Mouse (Mus musculus): ENCODE results near the gene Iqcn. TPM values are rescaled to one million over a fixed set of nuclear protein-coding genes. Genes with fewer than 3 reads are reported as not detected.

Iqcn gene
- polyA plus RNA-seq, 1 experiment from 2014 or later, result 0.04 TPM

- WGBS, result 5% methylated on average over 3 of the region's 3 CpGs
- H3K36me3 ChIP-seq, result no peaks in the 10 kb centered on the region
- H3K4me1 ChIP-seq, result peaks cover 3% of the 10 kb centered on the region; the same call in 1 of the 2 replicates
- H3K4me3 ChIP-seq, result no peak overlapping the region
- no peak for ATAC-seq (ENCODE audit: insufficient number of reproducible peaks, low FRiP score, low TSS enrichment, low read depth)
- H3K9ac ChIP-seq, result no peak overlapping the region
- H3K27me3 ChIP-seq, result 0 out of 2 replicates have a peak, but pooled peaks cover 8% of the 10 kb centered on the region
- no peaks in the 10 kb centered on the region for H3K9me3 ChIP-seq
- no peak overlapping the region for H3K4me2 ChIP-seq
- H3K27ac ChIP-seq, result no peak overlapping the region
Measured at GRCm38 (mm10) chr8:70720739-70721138, 17.5 kb downstream of the Iqcn start.

DNA sequence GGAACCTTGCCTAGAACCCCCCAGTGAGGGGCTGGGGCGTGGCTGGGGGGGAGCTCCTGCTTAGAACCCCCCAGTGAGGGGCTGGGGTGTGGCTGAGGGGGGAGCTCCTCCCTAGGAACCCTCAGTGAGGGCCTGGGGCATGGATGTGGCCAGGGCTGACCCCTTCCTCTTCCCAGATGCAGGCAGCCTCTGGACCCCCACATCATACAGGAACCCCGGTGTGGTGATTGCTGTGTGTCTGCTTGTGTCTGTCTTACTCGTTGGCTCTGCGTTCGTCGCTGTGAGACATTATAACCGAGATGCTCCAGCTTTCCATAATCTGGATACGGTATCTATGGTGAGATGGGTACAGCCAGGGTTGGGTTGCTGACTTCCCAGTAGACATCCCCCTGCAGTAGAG is 18.3 kb downstream of the Iqcn start:
- H3K9ac ChIP-seq, result no peak overlapping the region
- no peak overlapping the region for H3K27ac ChIP-seq
- H3K9me3 ChIP-seq, result no peaks in the 10 kb centered on the region
- no peak for ATAC-seq (ENCODE audit: insufficient number of reproducible peaks, low FRiP score, low TSS enrichment, low read depth)
- H3K4me3 ChIP-seq, result no peak overlapping the region
- peaks cover 3% of the 10 kb centered on the region; the same call in 1 of the 2 replicates for H3K4me1 ChIP-seq
- no peak overlapping the region for H3K4me2 ChIP-seq
- H3K27me3 ChIP-seq, result peaks cover 15% of the 10 kb centered on the region
- H3K36me3 ChIP-seq, result no peaks in the 10 kb centered on the region
- WGBS, result 78% methylated on average over 8 of the region's 8 CpGs

DNA sequence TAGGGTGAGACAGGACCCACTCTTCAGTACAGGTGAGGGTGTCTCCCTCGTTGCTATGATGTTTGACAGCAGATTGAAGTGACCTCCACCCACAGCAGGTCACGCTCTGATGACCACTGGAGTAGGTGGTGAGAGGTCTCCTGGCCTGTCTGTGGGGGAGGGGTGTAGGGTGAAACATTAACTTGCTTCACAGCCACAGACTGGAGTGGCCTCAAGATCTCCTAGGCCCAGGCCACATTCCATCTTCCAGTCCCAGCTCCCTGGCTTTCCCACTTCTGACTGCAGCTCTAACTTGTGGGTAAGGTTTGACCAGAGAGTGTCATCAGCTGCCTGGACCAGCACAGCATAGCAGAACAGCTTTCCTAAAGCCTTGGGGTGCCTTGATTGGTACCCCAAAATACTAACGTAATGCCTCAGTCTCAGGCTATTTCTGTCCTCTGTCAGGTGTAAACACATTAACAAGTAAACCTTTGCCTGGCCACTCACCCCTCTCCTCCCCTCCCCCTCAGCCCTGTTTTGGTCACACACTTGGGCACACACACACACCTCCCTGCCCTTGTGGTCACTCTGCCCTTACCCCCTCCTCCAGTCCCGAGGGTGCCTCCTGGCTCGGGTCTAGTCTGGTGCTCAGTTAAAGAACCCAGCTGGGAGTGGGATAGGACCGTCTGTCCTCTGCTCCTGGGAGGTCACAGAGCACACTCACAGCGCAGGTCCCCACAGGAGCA is 20.4 kb downstream of the Iqcn start, which contains the start of gene Pde4c:
Gene Pde4c, plus strand, starts transcription at position 235 of the 725 bp plus-strand sequence.
- Histone ChIP-seq H3K27me3 (peaks cover 27% of the 10 kb centered on the region), H3K9me3 (no peaks in the 10 kb centered on the region), H3K4me1 (no peaks in the 10 kb centered on the region), H3K27ac (no peak within 1 kb of the TSS), H3K4me3 (no peak within 1 kb of the TSS), H3K36me3 (no peaks in the 10 kb centered on the region), H3K4me2 (no peak within 1 kb of the TSS), H3K9ac (no peak within 1 kb of the TSS)
- WGBS, result 62% methylated on average over 7 of the region's 7 CpGs
- no peak for ATAC-seq (ENCODE audit: insufficient number of reproducible peaks, low FRiP score, low TSS enrichment, low read depth)

GRCm38 (mm10) chr8:70724216-70724615 is 21.0 kb downstream of the Iqcn start:
- Histone ChIP-seq H3K4me2 (no peak overlapping the region), H3K4me3 (no peak overlapping the region), H3K9ac (no peak overlapping the region), H3K9me3 (no peaks in the 10 kb centered on the region), H3K27me3 (peaks cover 33% of the 10 kb centered on the region), H3K27ac (no peak overlapping the region), H3K36me3 (no peaks in the 10 kb centered on the region), H3K4me1 (no peaks in the 10 kb centered on the region)
- ATAC-seq (ENCODE audit: insufficient number of reproducible peaks, low FRiP score, low TSS enrichment, low read depth), result no peak
- 78% methylated on average over 12 of the region's 12 CpGs for WGBS

DNA sequence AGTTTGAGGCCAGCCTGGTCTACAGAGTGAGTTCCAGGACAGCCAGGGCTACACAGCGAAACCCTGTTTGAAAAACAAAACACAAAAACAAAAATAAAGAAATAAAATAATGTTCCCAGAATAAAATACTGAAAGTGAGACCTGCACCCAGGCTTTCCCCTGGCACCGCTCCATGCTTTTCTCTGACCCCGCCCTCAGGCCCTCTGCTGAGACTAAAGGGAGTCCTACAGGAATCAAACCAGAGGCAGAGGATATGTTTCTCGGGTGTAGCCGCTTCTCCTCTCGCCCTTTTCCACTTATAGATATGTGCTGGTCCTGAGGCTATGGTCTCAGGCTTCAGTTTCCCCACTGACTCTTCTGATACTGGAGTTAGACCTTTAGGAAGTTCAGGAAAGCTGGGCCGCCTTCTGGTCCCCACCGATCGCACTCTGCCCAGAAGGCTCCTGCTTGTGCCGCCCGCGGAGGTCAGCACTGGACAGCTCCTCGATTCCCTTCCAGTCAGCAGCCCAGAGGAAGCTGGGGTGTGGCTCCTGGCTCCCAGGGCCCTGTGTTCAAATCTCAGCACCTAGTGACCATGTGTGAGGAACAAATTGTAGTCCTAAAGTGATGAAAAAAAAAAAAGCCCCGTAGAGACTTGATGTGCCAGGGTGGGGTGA is 22.7 kb downstream of the Iqcn start:
- ATAC-seq (ENCODE audit: insufficient number of reproducible peaks, low FRiP score, low TSS enrichment, low read depth), result no peak
- WGBS, result 25% methylated on average over 14 of the region's 14 CpGs
- no peaks in the 10 kb centered on the region for H3K36me3 ChIP-seq
- no peak overlapping the region for H3K27ac ChIP-seq
- H3K4me1 ChIP-seq, result peaks cover 7% of the 10 kb centered on the region
- H3K9me3 ChIP-seq, result no peaks in the 10 kb centered on the region
- H3K4me2 ChIP-seq, result no peak overlapping the region
- peaks cover 49% of the 10 kb centered on the region for H3K27me3 ChIP-seq
- H3K4me3 ChIP-seq, result no peak overlapping the region
- no peak overlapping the region for H3K9ac ChIP-seq

DNA sequence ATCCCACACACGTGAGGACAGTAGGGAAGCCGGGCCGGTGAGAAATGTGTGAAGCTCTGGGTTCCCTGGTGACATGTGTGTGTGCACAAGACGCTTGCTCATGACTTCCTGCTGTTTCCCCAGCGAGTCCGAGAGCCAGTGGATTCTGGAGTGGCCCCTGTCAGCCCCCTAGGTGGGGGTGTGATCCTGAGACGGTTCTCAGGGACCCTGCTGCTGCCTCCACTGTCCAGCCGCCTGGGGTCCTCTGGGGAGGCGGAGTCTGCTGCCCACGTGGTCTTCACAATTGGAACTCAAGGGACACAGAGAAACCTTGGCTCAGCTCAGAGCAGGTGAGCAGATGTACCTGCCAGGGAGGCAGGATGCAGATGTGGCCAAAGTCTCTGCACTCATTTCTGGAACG is 23.5 kb downstream of the Iqcn start:
- H3K27me3 ChIP-seq, result peaks cover 57% of the 10 kb centered on the region
- WGBS, result 45% methylated on average over 11 of the region's 11 CpGs
- ATAC-seq (ENCODE audit: insufficient number of reproducible peaks, low FRiP score, low TSS enrichment, low read depth), result no peak

GRCm38 (mm10) chr8:70729808-70730475 is 26.7 kb downstream of the Iqcn start:
- WGBS, result 4% methylated on average over 34 of the region's 34 CpGs
- Histone ChIP-seq H3K4me2 (peak overlapping the region; percentile 47), H3K27ac (no peak overlapping the region), H3K9me3 (no peaks in the 10 kb centered on the region), H3K9ac (peak overlapping the region; percentile 21; the same call in 1 of the 2 replicates), H3K27me3 (peaks cover 71% of the 10 kb centered on the region), H3K36me3 (no peaks in the 10 kb centered on the region), H3K4me1 (peaks cover 7% of the 10 kb centered on the region), H3K4me3 (peak overlapping the region; percentile 24)
- no peak for ATAC-seq (ENCODE audit: insufficient number of reproducible peaks, low FRiP score, low TSS enrichment, low read depth)

More for the DNA sequence above, 23.5 kb downstream of the Iqcn start:
- H3K4me2 ChIP-seq, result no peak overlapping the region
- H3K9me3 ChIP-seq, result no peaks in the 10 kb centered on the region
- H3K27ac ChIP-seq, result no peak overlapping the region
- H3K4me1 ChIP-seq, result peaks cover 7% of the 10 kb centered on the region
- H3K36me3 ChIP-seq, result no peaks in the 10 kb centered on the region
- H3K4me3 ChIP-seq, result no peak overlapping the region
- no peak overlapping the region for H3K9ac ChIP-seq

- no peak overlapping the region for H3K27ac ChIP-seq
- H3K27me3 ChIP-seq, result peaks cover 68% of the 10 kb centered on the region
- no peaks in the 10 kb centered on the region for H3K36me3 ChIP-seq
- H3K4me3 ChIP-seq, result no peak overlapping the region
- no peak for ATAC-seq (ENCODE audit: insufficient number of reproducible peaks, low FRiP score, low TSS enrichment, low read depth)
- no peaks in the 10 kb centered on the region for H3K9me3 ChIP-seq
- no peak overlapping the region for H3K9ac ChIP-seq
- H3K4me1 ChIP-seq, result peaks cover 7% of the 10 kb centered on the region
- WGBS, result 86% methylated on average over 4 of the region's 4 CpGs
- H3K4me2 ChIP-seq, result no peak overlapping the region
Measured at GRCm38 (mm10) chr8:70730956-70731355, 27.7 kb downstream of the Iqcn start.

- Histone ChIP-seq H3K4me2 (no peak overlapping the region), H3K9me3 (no peaks in the 10 kb centered on the region), H3K27me3 (peaks cover 43% of the 10 kb centered on the region), H3K4me3 (no peak overlapping the region), H3K4me1 (no peaks in the 10 kb centered on the region), H3K36me3 (no peaks in the 10 kb centered on the region), H3K9ac (no peak overlapping the region), H3K27ac (no peak overlapping the region)
- no peak for ATAC-seq (ENCODE audit: insufficient number of reproducible peaks, low FRiP score, low TSS enrichment, low read depth)
- 66% methylated on average over 5 of the region's 5 CpGs for WGBS
Measured at GRCm38 (mm10) chr8:70737705-70738104, 34.4 kb downstream of the Iqcn start.

DNA sequence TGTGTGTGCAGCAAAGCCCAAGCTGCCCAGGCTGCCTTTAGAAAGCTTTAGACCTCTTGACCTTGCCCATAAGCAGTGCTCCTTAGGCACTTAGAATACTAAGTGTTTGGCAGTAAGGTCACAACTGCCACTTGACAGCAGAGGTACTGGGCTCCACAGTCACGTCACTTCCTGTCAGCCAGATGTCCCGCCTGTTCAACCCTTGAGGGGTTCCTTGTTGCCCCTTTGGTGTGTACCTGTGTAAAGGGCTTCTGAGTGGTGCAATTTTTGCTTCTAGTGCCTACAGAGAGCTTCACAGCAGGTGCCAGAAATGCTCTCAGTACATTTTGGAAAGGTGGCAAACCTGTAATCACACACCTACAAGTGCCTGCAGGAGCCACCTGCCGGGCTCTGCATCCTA is 35.0 kb downstream of the Iqcn start:
- peaks cover 45% of the 10 kb centered on the region for H3K27me3 ChIP-seq

DNA sequence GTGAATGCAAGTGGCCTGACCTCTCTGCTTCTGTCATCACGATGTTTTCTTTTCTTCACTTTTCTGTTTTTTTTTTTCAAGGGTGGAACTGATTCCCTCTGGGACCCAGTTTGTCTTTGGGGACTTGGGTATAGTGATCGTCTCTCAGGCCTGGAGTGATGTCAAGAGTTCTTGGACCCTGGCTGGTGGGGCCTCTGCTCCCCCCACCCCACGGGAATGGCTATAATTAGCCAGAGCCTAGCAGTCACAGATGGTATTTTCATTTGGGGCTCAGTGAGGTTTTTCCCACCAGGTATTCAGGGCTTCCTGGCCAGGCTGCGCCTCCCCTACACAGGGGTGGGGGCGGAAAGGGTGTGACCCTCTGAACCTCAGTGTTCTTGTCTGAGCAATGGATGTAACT is 38.4 kb downstream of the Iqcn start:
- H3K4me3 ChIP-seq, result no peak overlapping the region
- WGBS, result 52% methylated on average over 5 of the region's 5 CpGs
- no peak overlapping the region for H3K9ac ChIP-seq
- H3K27ac ChIP-seq, result no peak overlapping the region
- peaks cover 16% of the 10 kb centered on the region for H3K4me1 ChIP-seq
- H3K9me3 ChIP-seq, result no peaks in the 10 kb centered on the region
- ATAC-seq (ENCODE audit: insufficient number of reproducible peaks, low FRiP score, low TSS enrichment, low read depth), result no peak
- peaks cover 78% of the 10 kb centered on the region for H3K27me3 ChIP-seq
- no peaks in the 10 kb centered on the region for H3K36me3 ChIP-seq
- H3K4me2 ChIP-seq, result no peak overlapping the region

More for the DNA sequence above, 35.0 kb downstream of the Iqcn start:
- Histone ChIP-seq H3K4me1 (peaks cover 4% of the 10 kb centered on the region), H3K4me3 (no peak overlapping the region), H3K36me3 (no peaks in the 10 kb centered on the region), H3K27ac (no peak overlapping the region), H3K9ac (no peak overlapping the region), H3K9me3 (no peaks in the 10 kb centered on the region), H3K4me2 (no peak overlapping the region)
- WGBS, result 44% methylated on average over 3 of the region's 3 CpGs
- no peak for ATAC-seq (ENCODE audit: insufficient number of reproducible peaks, low FRiP score, low TSS enrichment, low read depth)

GRCm38 (mm10) chr8:70742176-70742575 is 38.9 kb downstream of the Iqcn start:
- Histone ChIP-seq H3K4me1 (peaks cover 16% of the 10 kb centered on the region), H3K9me3 (no peaks in the 10 kb centered on the region), H3K36me3 (no peaks in the 10 kb centered on the region), H3K9ac (no peak overlapping the region), H3K27ac (no peak overlapping the region), H3K4me2 (no peak overlapping the region), H3K4me3 (no peak overlapping the region), H3K27me3 (peaks cover 82% of the 10 kb centered on the region)
- WGBS, result 54% methylated on average over 11 of the region's 11 CpGs
- ATAC-seq (ENCODE audit: insufficient number of reproducible peaks, low FRiP score, low TSS enrichment, low read depth), result no peak

All from limb, embryonic 15.5 days (tissue).